Mouse (Mus musculus): ENCODE measurements around the gene Slc13a1. TPM values are rescaled to one million over a fixed set of nuclear protein-coding genes. Genes with fewer than 3 reads are reported as not detected.

The Slc13a1 gene
- polyA plus RNA-seq, 1 experiment from 2014 or later, result 7.9 TPM

- H3K27ac ChIP-seq, result no peak overlapping the region
- no peak for DNase-seq (ENCODE audit: low spot score)
- H3K27me3 ChIP-seq (ENCODE audit: insufficient read depth, low read length), result no peaks in the 10 kb centered on the region
- H3K4me1 ChIP-seq (replicated peaks; ENCODE audit: insufficient read depth, low read length), result no peaks in the 10 kb centered on the region
- H3K9me3 ChIP-seq (replicated peaks; ENCODE audit: low read length), result no peaks in the 10 kb centered on the region
- no peak overlapping the region for H3K4me2 ChIP-seq (ENCODE audit: low read length)
- H3K36me3 ChIP-seq (ENCODE audit: insufficient read depth, low read length), result no peaks in the 10 kb centered on the region
- 50% methylated on average over 1 of the region's 1 CpGs for WGBS
- no peak overlapping the region for H3K4me3 ChIP-seq (replicated peaks; ENCODE audit: low read depth, low read length)
- no peak for ATAC-seq (replicated peaks; ENCODE audit: low FRiP score, low read depth)
- no peak overlapping the region for H3K9ac ChIP-seq (ENCODE audit: low read depth, low read length)
- TF ChIP-seq CTCF (IDR thresholded peaks at IDR 0.05; ENCODE audit: low read depth), result no peak
These were observed 66.6 kb downstream of the Slc13a1 start for GRCm38 (mm10) chr6:24101281-24101680.

- Histone ChIP-seq H3K9me3 (replicated peaks; ENCODE audit: low read length) (no peaks in the 10 kb centered on the region), H3K4me2 (ENCODE audit: low read length) (no peak overlapping the region), H3K27ac (no peak overlapping the region), H3K9ac (ENCODE audit: low read depth, low read length) (no peak overlapping the region), H3K36me3 (ENCODE audit: insufficient read depth, low read length) (no peaks in the 10 kb centered on the region), H3K4me3 (replicated peaks; ENCODE audit: low read depth, low read length) (no peak overlapping the region), H3K27me3 (ENCODE audit: insufficient read depth, low read length) (no peaks in the 10 kb centered on the region), H3K4me1 (replicated peaks; ENCODE audit: insufficient read depth, low read length) (no peaks in the 10 kb centered on the region)
- 26% methylated on average over 5 of the region's 5 CpGs for WGBS
- TF ChIP-seq CTCF (IDR thresholded peaks at IDR 0.05; ENCODE audit: low read depth), result no peak
- no peak for ATAC-seq (replicated peaks; ENCODE audit: low FRiP score, low read depth)
- peak; percentile 78 for DNase-seq (ENCODE audit: low spot score)
These were observed 67.2 kb downstream of the Slc13a1 start for GRCm38 (mm10) chr6:24100705-24101104.

DNA sequence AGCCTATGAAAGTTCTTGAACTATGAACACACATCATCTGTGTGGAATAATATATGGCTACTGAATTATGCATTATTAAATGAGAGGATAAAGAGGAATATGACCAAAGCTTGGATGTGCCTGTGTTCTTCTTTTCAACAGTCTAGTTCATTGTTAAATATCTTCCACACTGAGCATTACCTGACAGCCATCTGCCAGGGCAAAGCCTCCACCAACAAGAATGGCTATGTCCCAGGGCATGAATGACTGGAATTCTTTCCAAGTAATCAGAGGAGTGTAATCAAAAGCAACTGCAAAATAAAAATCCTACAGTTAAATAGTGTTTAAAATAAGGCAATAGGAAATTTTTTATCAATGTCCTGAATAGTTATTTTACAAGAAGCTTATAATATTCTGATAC is 70.5 kb downstream of the Slc13a1 start:
- ATAC-seq (replicated peaks; ENCODE audit: low FRiP score, low read depth) (no peak), DNase-seq (ENCODE audit: low spot score) (no peak)
- H3K9me3 ChIP-seq (replicated peaks; ENCODE audit: low read length), result no peaks in the 10 kb centered on the region
- H3K9ac ChIP-seq (ENCODE audit: low read depth, low read length), result no peak overlapping the region
- H3K4me3 ChIP-seq (replicated peaks; ENCODE audit: low read depth, low read length), result no peak overlapping the region
- no peaks in the 10 kb centered on the region for H3K4me1 ChIP-seq (replicated peaks; ENCODE audit: insufficient read depth, low read length)
- no peak overlapping the region for H3K4me2 ChIP-seq (ENCODE audit: low read length)
- H3K36me3 ChIP-seq (ENCODE audit: insufficient read depth, low read length), result no peaks in the 10 kb centered on the region
- no peak for TF ChIP-seq CTCF (IDR thresholded peaks at IDR 0.05; ENCODE audit: low read depth)
- no peak overlapping the region for H3K27ac ChIP-seq
- no peaks in the 10 kb centered on the region for H3K27me3 ChIP-seq (ENCODE audit: insufficient read depth, low read length)

DNA sequence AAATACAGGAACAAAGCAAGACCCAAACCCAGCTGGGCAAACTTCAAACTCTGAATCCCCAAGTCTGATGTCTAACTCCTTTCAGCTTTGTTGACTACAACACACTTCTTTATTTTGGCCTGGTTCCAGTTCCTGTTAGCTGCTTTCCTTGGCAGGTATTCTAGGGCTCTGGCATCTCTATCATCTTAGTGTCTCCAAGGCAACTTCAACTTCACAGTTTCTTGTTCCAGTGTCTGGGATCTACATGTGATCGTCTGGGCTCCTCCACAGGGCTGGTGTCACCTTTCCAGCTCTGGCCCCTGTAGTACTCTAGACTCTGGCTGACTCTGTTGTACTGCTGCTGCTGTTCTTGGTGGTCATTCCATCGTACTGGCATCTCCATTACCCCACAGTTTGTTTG is 91.8 kb downstream of the Slc13a1 start:
- 68% methylated on average over 2 of the region's 2 CpGs for WGBS
- H3K9ac ChIP-seq (ENCODE audit: low read depth, low read length), result no peak overlapping the region
- H3K4me3 ChIP-seq (replicated peaks; ENCODE audit: low read depth, low read length), result no peak overlapping the region
- no peak for DNase-seq (ENCODE audit: low spot score)
- no peaks in the 10 kb centered on the region for H3K9me3 ChIP-seq (replicated peaks; ENCODE audit: low read length)
- H3K4me2 ChIP-seq (ENCODE audit: low read length), result no peak overlapping the region
- H3K36me3 ChIP-seq (ENCODE audit: insufficient read depth, low read length), result no peaks in the 10 kb centered on the region
- ATAC-seq (replicated peaks; ENCODE audit: low FRiP score, low read depth), result no peak
- no peak overlapping the region for H3K27ac ChIP-seq
- no peaks in the 10 kb centered on the region for H3K27me3 ChIP-seq (ENCODE audit: insufficient read depth, low read length)
- TF ChIP-seq CTCF (IDR thresholded peaks at IDR 0.05; ENCODE audit: low read depth), result no peak
- no peaks in the 10 kb centered on the region for H3K4me1 ChIP-seq (replicated peaks; ENCODE audit: insufficient read depth, low read length)

DNA sequence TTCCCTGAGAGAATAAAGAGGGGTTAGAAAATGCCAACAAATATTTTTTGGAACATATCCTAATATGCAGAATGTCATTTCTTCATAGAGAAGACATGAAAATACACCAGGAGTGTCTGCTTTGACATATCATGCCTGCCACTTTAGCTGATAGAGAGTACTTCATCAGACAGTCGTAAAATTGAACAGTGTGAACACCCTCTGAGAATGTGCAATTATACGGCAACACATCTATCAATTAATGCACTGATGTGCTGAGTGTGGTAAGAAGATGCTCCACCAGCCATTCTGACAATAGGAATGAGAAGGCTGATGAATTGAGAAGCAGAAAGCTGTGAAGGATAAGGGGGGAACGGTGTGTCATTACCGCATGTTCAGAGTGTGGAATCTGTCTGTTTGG is 95.1 kb downstream of the Slc13a1 start:
- 62% methylated on average over 4 of the region's 4 CpGs for WGBS
- Histone ChIP-seq H3K27ac (no peak overlapping the region), H3K4me2 (ENCODE audit: low read length) (no peak overlapping the region), H3K36me3 (ENCODE audit: insufficient read depth, low read length) (no peaks in the 10 kb centered on the region), H3K9me3 (replicated peaks; ENCODE audit: low read length) (no peaks in the 10 kb centered on the region), H3K4me3 (replicated peaks; ENCODE audit: low read depth, low read length) (no peak overlapping the region), H3K27me3 (ENCODE audit: insufficient read depth, low read length) (no peaks in the 10 kb centered on the region), H3K9ac (ENCODE audit: low read depth, low read length) (no peak overlapping the region), H3K4me1 (replicated peaks; ENCODE audit: insufficient read depth, low read length) (no peaks in the 10 kb centered on the region)
- no peak for ATAC-seq (replicated peaks; ENCODE audit: low FRiP score, low read depth)
- DNase-seq (ENCODE audit: low spot score), result no peak
- no peak for TF ChIP-seq CTCF (IDR thresholded peaks at IDR 0.05; ENCODE audit: low read depth)

- no peak for TF ChIP-seq CTCF (IDR thresholded peaks at IDR 0.05; ENCODE audit: low read depth)
- no peak overlapping the region for H3K9ac ChIP-seq (ENCODE audit: low read depth, low read length)
- no peak for ATAC-seq (replicated peaks; ENCODE audit: low FRiP score, low read depth)
These were observed 108.1 kb downstream of the Slc13a1 start for GRCm38 (mm10) chr6:24059754-24060153.

GRCm38 (mm10) chr6:24055086-24055485 is 112.8 kb downstream of the Slc13a1 start:
- ATAC-seq (replicated peaks; ENCODE audit: low FRiP score, low read depth) (no peak), DNase-seq (ENCODE audit: low spot score) (no peak)
- 91% methylated on average over 4 of the region's 4 CpGs for WGBS
- Histone ChIP-seq H3K27me3 (ENCODE audit: insufficient read depth, low read length) (no peaks in the 10 kb centered on the region), H3K27ac (no peak overlapping the region), H3K9ac (ENCODE audit: low read depth, low read length) (no peak overlapping the region), H3K36me3 (ENCODE audit: insufficient read depth, low read length) (no peaks in the 10 kb centered on the region), H3K4me1 (replicated peaks; ENCODE audit: insufficient read depth, low read length) (no peaks in the 10 kb centered on the region), H3K4me3 (replicated peaks; ENCODE audit: low read depth, low read length) (no peak overlapping the region), H3K4me2 (ENCODE audit: low read length) (no peak overlapping the region), H3K9me3 (replicated peaks; ENCODE audit: low read length) (no peaks in the 10 kb centered on the region)
- TF ChIP-seq CTCF (IDR thresholded peaks at IDR 0.05; ENCODE audit: low read depth), result no peak

More at GRCm38 (mm10) chr6:24059754-24060153, 108.1 kb downstream of the Slc13a1 start:
- DNase-seq (ENCODE audit: low spot score), result peak; percentile 41
- Histone ChIP-seq H3K4me3 (replicated peaks; ENCODE audit: low read depth, low read length) (no peak overlapping the region), H3K27ac (no peak overlapping the region), H3K36me3 (ENCODE audit: insufficient read depth, low read length) (no peaks in the 10 kb centered on the region), H3K4me1 (replicated peaks; ENCODE audit: insufficient read depth, low read length) (no peaks in the 10 kb centered on the region), H3K9me3 (replicated peaks; ENCODE audit: low read length) (no peaks in the 10 kb centered on the region), H3K4me2 (ENCODE audit: low read length) (no peak overlapping the region), H3K27me3 (ENCODE audit: insufficient read depth, low read length) (no peaks in the 10 kb centered on the region)
- 39% methylated on average over 3 of the region's 3 CpGs for WGBS

Data from kidney, postnatal 0 days (tissue).